Mouse (Mus musculus): ENCODE measurements around the gene 1700067K01Rik. TPM values are rescaled to one million over a fixed set of nuclear protein-coding genes. Genes with fewer than 3 reads are reported as not detected.
A peak's percentile ranks its signal among the peaks of the same experiment; 100 is the strongest.
"Not testable (repeated sequence)": the region's sequence is repeated elsewhere in the genome, so short reads cannot be mapped to it uniquely, and the experiment has no call there.

The 1700067K01Rik gene
- total RNA-seq, 2 experiments from 2014 or later, result 0.59 TPM; not detected in 1

DNA sequence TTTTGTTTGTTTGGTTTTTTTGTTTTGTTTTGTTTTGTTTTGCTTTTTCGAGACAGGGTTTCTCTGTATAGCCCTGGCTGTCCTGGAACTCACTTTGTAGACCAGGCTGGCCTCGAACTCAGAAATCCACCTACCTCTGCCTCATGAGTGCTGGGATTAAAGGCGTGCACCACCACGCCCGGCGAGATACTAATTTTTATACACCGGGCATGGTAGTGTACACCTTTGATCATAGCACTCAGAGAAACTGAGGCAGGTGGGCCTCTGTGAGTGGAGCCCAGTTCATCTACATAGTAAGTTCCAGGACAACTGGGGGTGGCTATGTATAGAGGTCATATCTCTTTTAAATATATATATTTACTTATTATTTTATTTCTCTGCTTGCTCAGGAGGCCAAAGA is 4.2 kb downstream of the 1700067K01Rik start:
- DNase-seq (ENCODE audit: low spot score in 2 of 2); intact Hi-C loops (cut with DNase I): not testable (repeated sequence)

DNA sequence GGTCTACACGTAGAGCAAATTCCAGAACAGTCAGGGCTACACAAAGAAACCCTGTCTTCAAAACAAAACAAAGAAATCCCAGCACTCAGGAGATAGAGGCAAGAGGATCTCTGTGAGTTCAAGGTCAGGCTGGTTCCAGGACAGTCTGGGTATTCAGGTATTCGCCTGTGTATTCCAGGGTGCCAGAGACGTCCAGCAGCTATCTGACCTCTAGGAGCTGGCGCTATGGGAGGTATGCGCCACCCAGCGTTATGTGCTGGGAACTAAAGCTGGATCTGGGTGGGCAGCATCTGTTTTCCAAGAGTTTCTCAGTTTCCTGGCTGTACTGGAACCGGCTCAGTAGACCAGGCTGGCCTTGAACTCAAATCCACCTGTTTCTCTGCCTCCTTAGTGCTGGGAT is 7.1 kb downstream of the 1700067K01Rik start:
- DNase-seq (ENCODE audit: low spot score in 2 of 2), result no peak
- intact Hi-C loops (cut with DNase I), result no loop called here

DNA sequence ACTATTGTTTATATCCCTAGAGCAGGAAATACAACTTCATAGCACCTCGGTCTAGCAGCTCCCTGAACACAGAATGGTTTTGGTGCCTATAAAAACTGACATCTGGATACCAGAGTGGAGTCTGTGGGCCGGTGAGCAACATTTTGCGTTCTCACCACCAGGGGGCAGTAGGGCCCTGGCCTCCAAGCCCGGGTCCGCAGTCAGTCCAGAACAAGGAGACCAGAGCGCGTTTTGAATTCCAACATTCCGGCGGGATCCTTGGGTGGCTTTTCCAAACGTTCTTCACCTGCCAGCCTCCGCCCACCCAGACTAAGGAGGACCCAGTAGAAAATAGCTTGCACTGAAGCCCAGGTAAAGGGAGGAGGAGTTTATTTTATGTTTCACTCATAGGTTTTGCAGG is 8.6 kb downstream of the 1700067K01Rik start:
- peak; percentile 83 to 84 for DNase-seq (ENCODE audit: low spot score in 2 of 2)
- intact Hi-C loops (cut with DNase I), result loop anchor here (5.0 kb wide), 1 partner anchor 57 kb away; the partner anchor contains the start of genes Gm10643 and Rfx1

DNA sequence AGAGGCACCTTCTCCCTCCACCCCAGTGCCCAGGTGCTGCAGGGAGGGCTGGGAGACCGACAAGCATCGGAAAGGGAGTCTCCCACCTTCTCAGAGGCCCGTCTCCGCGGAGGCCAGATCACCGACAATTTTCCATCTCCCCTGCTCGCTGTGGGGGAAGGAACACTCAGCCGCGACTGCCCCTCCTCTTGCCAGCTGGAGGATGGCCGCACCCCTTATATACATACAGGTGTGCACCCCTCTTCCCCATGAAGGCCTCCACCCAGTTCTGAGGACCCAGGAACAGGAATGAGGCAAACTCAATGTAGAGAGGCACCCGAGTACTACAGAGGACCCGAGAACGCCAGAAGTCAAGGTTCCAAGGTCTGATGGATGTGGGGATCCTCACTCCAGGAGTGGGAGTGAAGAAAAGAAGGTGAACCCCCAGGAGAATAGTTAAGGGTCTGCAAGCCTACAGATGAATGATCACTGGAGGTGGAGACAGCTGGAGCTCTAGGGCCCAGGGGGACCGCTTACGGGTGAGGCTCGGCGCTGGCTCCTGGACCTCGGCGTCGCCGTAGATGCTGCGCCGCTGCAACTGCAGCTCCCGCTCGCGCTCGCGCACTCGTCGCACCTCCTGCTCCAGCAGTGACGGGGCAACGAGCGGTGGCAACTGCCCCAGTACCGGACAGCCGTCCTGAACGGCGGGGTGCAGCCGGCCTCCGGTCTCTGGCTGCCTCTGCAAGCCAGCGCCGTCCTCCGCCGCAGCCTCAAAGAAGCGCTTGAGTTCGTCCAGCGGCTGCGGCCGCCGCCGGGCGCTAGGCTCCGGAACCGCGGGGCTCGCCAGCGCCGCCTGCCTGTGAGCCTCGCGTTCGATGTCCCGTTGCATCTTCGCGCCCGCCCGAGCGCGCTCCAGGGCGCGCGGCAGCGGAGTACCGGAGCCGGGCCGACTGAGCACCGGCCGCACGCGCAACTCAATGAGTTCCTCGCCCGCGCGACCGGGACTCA is 9.6 kb downstream of the 1700067K01Rik start:
- peak; percentile 65 for DNase-seq (ENCODE audit: low spot score in 2 of 2)
- intact Hi-C loops (cut with DNase I), result loop anchor here (5.0 kb wide), 1 partner anchor 56 kb away; the partner anchor contains the start of genes Gm10643 and Rfx1

DNA sequence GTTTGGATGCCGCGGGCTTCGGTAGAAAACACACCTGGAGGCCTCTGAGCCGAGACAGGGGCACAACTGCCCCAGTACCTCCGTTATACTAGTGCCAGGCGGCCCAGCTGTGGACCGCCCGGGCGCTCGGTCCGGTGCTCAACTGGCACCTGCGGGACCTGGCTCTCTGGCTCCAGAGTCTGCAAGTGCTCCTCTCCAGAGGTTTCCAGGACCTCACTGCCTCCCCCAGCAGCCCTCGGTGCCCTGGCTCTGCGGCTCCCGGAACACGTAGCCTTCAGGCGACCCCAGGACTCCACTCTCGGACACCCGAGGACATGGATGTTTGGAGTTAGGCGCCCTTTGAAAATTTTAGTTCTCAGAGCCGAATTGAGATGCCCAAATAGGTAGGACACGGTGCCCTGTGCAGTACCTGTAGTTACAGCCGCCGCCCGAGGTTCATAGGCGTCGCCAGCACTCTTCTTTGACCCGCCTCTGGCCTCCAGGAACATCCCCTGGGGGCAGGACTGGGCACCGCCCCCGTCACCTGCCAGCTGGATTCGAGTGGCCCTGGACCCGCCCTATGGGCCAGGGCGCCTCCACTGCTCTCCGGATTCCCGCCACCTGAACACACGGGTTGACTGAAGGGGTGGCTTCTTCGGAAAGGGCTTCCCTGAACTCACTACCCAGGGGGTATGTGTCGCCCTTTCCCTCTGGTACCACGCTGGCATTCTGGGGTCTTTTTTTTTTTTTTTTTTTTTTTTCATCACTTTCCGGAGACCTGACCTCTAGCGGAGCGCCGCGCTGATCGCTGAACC is 10.6 kb downstream of the 1700067K01Rik start, which contains the start of gene 2210011C24Rik:
2210011C24Rik (minus strand) TSS at position 467 of the 794 bp plus-strand sequence.
- intact Hi-C loops (cut with DNase I), result loop anchor here (5.0 kb wide), 1 partner anchor 55 kb away; the partner anchor contains the start of genes Gm10643 and Rfx1
- DNase-seq (ENCODE audit: low spot score in 2 of 2), result no peak

DNA sequence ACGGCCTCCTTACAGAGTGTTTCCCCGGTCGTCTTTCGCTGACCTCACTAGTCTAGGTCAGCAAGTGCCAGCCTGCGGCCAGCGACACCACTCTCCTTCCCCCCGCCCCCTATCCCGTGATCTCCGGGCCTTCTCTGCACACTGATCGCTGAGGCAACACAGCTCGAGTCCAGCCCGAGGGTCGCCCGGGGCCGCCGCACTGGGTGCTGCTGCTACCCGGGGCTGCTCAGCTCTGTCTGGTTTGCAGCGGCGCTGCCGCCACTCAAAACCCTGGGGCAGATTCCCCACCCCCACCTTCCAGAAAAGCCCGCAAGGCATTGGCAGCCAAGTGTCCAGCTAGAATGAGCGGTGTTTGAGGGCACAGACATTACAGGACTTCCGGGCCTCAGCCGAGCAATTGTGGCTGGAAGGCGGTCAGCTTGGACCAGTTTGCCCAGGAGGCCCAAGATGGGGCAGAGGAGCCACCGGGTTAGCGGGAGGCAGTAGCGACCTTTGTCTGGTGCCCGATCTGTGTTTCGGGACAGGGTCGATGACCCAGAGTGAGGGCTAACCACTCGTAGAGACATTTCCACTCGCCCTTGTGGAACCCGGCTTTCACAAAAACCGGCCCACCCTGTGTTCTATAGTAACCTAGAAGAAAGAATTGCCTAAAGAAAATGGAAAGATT is 11.3 kb downstream of the 1700067K01Rik start:
- DNase-seq (ENCODE audit: low spot score in 2 of 2), result no peak
- intact Hi-C loops (cut with DNase I), result loop anchor here (5.0 kb wide), 1 partner anchor 55 kb away; the partner anchor contains the start of genes Gm10643 and Rfx1

DNA sequence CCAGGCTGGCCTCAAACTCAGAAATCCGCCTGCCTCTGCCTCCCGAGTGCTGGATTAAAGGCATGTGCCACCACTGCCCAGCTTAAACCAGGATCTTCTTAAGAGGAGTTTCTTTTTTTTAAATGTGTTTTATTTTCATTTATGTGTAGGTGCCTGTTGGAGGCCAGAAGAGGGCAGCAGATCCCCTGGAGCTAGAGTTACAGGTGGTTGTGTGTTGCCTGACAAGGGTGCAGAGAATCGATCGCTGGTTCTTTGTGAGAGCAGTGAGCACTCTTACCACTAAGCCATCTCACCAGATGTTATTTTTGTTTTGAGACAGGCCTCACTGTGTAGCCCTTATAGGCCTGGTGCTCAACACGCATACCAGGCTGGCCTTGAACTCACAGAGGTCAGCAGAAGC is 14.5 kb downstream of the 1700067K01Rik start:
- intact Hi-C loops (cut with DNase I), result no loop called here
- DNase-seq (ENCODE audit: low spot score in 2 of 2), result no peak

DNA sequence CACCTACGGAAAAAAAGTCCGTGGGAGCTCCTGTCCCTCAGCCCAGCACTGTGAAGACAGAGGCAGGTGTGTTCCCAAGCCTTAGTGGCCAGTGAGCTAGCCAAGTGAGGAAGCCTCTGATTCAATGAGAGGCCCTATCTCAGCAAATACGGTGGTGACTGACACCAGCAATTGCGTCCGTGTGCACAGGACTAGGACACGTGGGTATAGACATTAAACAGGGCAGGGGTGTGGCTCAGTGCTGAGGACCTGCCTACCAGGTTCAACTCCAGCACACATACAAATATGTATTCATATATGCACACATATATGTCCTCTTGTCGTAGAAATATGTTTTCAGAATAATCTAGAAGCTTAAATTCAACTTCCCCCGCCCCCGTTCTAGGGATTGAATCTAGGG is 18.4 kb downstream of the 1700067K01Rik start:
- DNase-seq (ENCODE audit: low spot score in 2 of 2), result no peak
- intact Hi-C loops (cut with DNase I), result no loop called here

DNA sequence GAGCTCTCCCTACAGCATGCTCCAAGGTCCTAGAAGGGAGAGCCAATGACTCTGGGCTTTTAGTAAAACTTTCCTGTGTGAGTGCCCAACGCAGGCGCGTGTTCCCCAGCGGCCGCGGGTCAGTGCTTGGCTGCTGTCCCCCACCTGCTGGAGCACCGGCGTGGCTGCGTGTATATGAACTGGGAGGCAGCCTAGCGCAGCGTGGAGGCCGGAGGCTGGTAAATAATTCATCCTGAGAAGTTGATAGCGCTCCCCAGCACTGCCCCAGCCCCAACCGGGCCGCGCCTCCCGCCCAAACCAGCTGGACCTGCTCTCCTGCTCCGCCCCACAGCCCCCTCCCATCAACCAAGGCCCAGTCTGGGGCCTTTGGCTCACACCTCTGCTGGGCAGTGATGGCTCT is 19.8 kb downstream of the 1700067K01Rik start, which contains the start of gene Palm3:
Palm3 (plus strand) TSS at position 376 of the 400 bp plus-strand sequence.
- DNase-seq (ENCODE audit: low spot score in 2 of 2), result no peak
- intact Hi-C loops (cut with DNase I), result no loop called here

DNA sequence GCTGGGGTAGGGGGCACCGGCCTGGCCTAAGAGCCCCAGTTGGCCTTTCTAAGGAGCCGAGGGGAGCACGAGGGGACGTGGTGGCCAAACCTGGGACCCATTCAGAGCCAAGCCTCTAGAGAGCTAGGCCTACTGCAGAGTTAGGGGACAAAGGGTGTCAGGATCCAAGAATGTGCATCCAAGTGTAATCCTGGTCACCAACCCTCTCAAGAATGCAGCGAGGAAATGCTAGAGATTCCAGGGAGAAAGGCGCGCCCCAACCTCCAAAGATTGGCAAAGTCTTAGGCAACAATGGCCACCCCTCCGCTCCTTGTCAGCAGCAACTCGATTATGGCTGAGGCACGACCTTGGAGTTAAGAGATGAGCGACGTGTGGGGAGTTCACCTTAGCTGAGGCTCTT is 20.3 kb downstream of the 1700067K01Rik start:
- intact Hi-C loops (cut with DNase I), result no loop called here
- no peak for DNase-seq (ENCODE audit: low spot score in 2 of 2)

DNA sequence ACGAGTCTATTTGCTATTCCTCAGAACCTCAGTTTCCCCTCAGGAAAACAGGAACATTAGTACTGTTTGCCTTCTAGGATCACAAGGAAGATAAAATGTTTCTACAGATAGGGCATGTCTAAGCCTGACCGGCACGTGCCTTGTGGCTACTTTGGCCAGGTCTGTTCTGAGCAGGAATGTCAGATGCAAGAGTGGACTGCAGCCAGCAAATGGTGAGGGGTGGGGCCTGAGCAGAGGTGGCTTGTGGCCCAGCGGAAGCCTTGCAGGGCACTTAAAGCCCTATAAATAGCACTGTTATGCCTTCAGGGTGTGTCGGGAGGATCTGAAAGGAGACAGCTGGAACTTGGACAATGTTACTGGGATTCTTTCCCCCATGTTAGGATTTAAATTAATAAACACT is 21.8 kb downstream of the 1700067K01Rik start:
- intact Hi-C loops (cut with DNase I), result no loop called here
- no peak for DNase-seq (ENCODE audit: low spot score in 2 of 2)

DNA sequence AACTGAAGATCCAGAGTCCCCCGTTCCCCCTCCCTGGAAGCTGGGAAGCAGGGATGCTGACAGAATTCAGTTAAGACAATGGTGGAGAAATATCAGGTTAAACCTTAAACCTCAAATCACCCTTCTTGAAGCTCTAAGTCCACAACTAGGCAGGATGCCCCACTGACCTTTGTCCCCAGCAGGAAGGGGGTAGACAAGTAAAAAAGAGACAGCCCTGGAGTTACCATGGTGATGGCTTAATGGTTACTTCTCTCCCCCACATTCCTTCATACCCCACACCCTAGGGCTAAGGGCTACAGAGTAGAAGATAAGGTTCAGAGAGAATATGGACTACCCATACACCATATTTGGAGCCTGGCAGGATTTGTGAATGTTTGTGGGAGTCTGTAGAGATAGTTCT is 22.3 kb downstream of the 1700067K01Rik start:
- intact Hi-C loops (cut with DNase I), result no loop called here
- no peak for DNase-seq (ENCODE audit: low spot score in 2 of 2)

DNA sequence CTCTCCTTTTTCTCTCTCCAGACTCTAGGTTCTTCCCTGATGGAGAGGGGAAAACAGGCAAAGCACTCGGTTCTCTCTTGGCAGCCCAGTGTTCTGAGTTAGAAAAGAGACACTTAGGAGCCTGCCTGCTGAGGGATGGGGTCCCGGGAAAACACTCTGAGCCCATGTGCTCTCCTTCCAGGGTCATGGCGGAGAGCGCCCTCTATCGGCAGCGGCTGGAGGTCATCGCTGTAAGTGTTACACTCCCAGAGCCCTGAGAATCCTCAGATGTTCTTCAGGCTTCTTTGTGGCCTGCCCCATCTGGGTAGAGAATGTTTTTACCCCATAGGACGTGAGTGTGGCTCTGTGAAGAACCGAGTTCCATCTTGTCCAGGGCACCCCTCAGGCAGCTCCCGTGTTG is 22.9 kb downstream of the 1700067K01Rik start:
- DNase-seq (ENCODE audit: low spot score in 2 of 2), result no peak

DNA sequence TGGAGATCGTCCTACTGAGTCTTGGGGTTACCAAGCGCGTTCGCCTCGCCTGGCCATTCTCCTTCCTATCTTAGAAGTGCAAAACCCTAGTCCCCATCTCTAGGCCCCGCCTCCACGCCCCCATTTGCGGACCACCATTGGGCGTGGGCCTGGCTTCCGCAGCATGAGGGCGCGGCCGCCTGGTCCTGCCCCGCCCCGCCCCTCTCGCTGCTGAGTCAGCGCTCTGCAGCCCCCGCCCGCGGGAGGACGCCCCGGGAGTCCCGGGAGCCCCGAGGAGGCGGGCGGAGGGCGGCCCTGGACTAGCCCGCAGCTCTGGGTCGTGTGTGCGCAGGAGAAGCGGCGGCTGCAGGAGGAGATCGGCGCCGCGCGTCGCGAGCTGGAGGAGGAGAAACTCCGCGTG is 24.6 kb downstream of the 1700067K01Rik start:
- DNase-seq (ENCODE audit: low spot score in 2 of 2), result peak in 1 of 2 experiments; percentile 29
- intact Hi-C loops (cut with DNase I), result no loop called here

More for the DNA sequence above, 22.9 kb downstream of the 1700067K01Rik start:
- intact Hi-C loops (cut with DNase I), result no loop called here

DNA sequence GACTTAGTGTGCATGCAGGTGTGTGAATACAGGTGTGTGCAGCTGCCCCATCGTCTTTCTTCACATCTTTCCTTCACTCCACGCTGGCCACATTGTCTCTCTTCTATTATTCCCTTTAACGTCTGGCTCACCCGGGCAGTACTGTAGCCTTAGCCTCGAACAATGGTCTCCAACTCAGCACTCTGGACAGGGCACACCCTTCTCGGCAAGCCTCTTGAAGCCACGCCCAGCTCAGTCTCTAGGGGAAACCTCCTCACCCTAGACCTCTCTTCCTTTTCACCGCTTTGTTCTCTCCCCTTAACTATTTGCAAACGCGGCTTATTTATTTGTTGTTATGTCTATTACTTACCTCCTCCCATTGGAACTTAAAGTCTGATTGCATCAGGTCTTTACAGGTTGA is 26.1 kb downstream of the 1700067K01Rik start:
- intact Hi-C loops (cut with DNase I), result no loop called here

DNA sequence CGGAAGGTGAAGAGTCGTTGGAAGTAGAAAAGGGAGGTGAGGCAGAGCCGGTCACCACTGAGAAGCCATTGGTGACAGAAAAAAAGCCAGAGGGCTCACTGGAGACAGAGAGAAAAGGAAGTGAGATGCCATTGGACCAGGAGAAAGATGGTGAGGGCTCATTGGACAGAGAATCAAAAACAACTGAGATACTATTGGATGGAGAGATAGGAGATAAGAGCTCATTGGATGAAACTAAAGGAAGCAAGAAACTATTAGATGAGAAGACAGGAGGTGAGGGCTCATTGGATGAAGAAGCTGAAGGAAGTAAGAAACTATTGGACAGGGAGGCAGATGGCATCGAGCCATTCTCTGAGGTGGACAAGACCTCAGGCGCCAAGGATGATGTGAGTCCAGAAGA is 28.0 kb downstream of the 1700067K01Rik start:
- intact Hi-C loops (cut with DNase I), result no loop called here
- no peak for DNase-seq (ENCODE audit: low spot score in 2 of 2)

More for the DNA sequence above, 26.1 kb downstream of the 1700067K01Rik start:
- no peak for DNase-seq (ENCODE audit: low spot score in 2 of 2)

DNA sequence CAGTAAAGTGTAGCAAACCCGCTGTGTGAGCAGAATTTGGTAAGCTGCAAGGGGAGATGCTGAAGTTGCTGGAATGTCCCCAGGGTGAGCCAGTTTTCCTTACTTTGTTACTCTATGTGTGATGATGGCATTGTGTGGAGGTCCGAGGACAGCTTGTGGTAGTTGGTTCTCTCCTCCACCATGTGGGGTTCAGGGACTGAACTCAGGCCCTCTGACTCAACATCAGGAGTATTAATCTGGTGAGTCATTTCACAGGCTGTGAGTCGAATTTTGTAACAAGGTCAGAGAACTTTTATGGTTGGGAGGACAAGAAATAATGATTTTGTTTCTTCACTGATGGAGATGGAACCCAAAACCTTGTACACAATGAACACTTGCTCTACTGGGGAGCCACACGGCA is 31.5 kb downstream of the 1700067K01Rik start:
- intact Hi-C loops (cut with DNase I), result loop anchor here (10.0 kb wide), 1 partner anchor 322 kb away; no protein-coding TSS in a partner anchor
- no peak for DNase-seq (ENCODE audit: low spot score in 2 of 2)

DNA sequence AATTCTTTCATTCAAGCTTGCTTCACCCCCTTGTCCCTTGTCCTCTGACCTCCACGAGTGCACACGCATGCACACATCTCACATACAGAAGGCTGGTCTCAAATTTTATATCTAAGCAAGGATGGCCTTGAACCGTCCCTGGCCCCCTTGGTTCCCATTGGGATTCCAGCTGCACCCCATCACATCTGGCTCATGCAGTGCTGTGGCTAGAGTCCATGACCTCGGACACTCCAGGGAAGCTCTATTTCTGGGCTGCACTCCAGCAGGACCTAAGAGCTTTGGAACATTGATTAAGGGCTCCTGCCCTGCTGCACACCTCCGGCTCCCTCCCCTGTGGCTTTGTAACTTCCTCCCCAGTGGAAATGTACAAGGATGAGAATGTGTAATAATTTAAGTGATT is 36.7 kb downstream of the 1700067K01Rik start:
- DNase-seq (ENCODE audit: low spot score in 2 of 2), result no peak
- intact Hi-C loops (cut with DNase I), result loop anchor here (5.0 to 10.0 kb wide), 2 partner anchors 69 to 317 kb away; no protein-coding TSS in a partner anchor

DNA sequence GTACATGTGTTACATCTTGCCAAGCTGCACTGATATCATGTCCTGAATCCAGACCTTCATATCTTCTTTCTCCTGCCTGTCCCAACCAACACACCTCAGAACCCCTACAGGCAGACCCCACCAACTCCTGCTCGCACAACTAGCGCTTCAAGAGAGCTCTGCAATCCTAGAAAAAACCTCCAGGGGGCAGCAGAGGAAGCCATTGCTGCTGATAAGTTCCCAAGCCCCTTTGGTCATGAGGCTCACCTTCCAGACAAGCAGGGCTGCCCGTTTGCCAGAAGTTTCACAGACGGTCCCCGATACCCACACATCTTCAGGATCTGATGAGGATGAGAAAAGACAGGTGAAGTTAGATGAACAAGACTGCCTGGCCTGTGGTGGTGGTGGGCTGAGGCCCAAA is 37.7 kb downstream of the 1700067K01Rik start:
- intact Hi-C loops (cut with DNase I), result loop anchor here (5.0 to 10.0 kb wide), 2 partner anchors 68 to 316 kb away; no protein-coding TSS in a partner anchor
- DNase-seq (ENCODE audit: low spot score in 2 of 2), result peak; percentile 50 to 52

Data from left cerebral cortex, postnatal 36 days (tissue).